Mouse (Mus musculus): ENCODE data around the gene Kcnrg. TPM values are rescaled to one million over a fixed set of nuclear protein-coding genes. Genes with fewer than 3 reads are reported as not detected.
A peak's percentile ranks its signal among the peaks of the same experiment; 100 is the strongest.

Kcnrg gene
- polyA plus RNA-seq, 1 experiment from 2014 or later = 1.2 TPM

DNA sequence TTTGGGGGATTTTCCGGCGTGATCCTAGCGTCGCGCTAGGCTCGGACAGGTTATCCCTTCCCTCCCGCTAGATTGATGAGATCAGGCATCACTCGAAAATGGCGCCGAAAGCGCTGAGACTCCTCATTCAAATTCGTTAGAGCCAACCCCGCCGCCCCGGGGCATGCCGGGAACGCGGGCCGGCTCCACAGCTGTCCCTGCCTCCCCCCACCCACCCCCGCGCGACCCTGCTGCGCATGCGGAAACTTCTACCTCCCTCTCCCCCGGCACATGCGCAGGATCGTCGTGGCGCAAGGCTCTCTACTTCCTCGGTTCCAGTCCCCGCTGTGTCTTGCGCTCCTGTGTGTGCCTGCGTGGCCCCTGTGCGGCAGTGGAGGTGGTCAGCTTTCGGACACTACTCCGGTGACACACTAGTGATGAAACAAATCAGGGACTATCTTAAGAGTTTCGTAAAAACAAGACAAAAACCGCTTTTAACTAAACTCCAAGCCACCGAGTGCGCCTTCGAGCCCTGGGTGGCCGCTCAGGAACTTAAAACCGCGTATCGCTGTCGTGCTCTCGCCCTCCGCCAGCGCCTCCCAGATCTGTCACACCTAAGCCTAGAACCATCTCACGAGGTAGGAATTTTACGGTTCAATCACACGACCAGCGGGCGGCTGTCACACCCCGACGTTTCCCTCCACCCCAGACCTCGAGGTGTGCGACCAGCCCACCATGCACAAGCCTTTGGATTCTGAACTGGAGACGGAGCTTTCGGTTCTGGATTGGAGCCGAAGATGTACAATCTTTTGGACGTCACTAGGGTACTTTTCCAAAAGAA is 41.6 kb downstream of the Kcnrg start:
- H3K27ac ChIP-seq (replicated peaks; ENCODE audit: low read depth, low read length) = peak overlapping the region; percentile 95
- H3K36me3 ChIP-seq (ENCODE audit: control insufficient read depth, insufficient read depth, low read length) = no peaks in the 10 kb centered on the region
- H3K9me3 ChIP-seq (ENCODE audit: control insufficient read depth, low read length) = no peaks in the 10 kb centered on the region
- peak overlapping the region; percentile 82 for H3K4me2 ChIP-seq (ENCODE audit: low read depth, low read length)
- H3K27me3 ChIP-seq (replicated peaks; ENCODE audit: control insufficient read depth, insufficient read depth, low read length) = no peaks in the 10 kb centered on the region
- 2% methylated on average over 62 of the region's 62 CpGs for WGBS
- H3K4me1 ChIP-seq (ENCODE audit: control insufficient read depth, insufficient read depth, low read length) = no peaks in the 10 kb centered on the region
- ATAC-seq (ENCODE audit: low read depth) (peak; percentile 95), DNase-seq (ENCODE audit: low spot score) (peak; percentile 98)
- peak overlapping the region; percentile 96 for H3K9ac ChIP-seq (ENCODE audit: low read depth, low read length)
- H3K4me3 ChIP-seq (ENCODE audit: low read depth, low read length) = peak overlapping the region; percentile 94

DNA sequence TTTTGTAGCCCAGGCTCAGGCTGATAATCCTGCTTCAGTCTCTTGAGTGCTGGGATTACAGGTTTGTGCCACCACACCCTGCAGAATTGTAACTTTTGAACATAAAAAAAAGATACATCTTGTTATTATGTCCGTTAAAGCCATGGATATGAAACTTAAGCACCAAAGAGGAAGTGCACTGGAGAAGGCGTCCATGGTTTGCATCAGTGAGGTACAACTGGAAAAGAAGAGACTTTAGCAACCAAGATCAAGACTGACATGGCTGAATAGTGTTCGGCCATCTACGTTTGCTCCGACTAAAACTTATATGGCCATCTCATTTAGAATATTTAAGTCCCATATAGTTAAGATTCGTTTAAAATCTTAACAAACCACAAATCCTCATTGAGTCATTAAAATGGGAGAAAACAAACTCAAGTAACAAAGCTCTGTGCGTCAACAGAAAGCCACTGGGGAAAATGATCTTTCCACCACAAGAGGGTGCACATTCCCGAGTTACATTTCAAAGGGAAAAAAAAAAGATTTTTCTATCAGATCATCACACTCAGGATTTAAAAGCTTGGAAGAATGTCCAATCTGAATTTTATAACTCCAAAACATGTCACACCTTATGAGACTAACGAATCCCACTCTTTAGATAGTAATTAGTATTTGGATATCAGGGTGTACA is 43.2 kb downstream of the Kcnrg start:
- H3K36me3 ChIP-seq (ENCODE audit: control insufficient read depth, insufficient read depth, low read length) = no peaks in the 10 kb centered on the region
- H3K27ac ChIP-seq (replicated peaks; ENCODE audit: low read depth, low read length) = no peak overlapping the region; the same call in 1 of the 2 replicates
- H3K4me3 ChIP-seq (ENCODE audit: low read depth, low read length) = no peak overlapping the region
- peak; percentile 51 for DNase-seq (ENCODE audit: low spot score)
- ATAC-seq (ENCODE audit: low read depth) = no peak
- H3K4me2 ChIP-seq (ENCODE audit: low read depth, low read length) = no peak overlapping the region
- no peaks in the 10 kb centered on the region for H3K27me3 ChIP-seq (replicated peaks; ENCODE audit: control insufficient read depth, insufficient read depth, low read length)
- H3K4me1 ChIP-seq (ENCODE audit: control insufficient read depth, insufficient read depth, low read length) = no peaks in the 10 kb centered on the region
- H3K9ac ChIP-seq (ENCODE audit: low read depth, low read length) = no peak overlapping the region
- WGBS = 39% methylated on average over 9 of the region's 9 CpGs
- H3K9me3 ChIP-seq (ENCODE audit: control insufficient read depth, low read length) = no peaks in the 10 kb centered on the region

DNA sequence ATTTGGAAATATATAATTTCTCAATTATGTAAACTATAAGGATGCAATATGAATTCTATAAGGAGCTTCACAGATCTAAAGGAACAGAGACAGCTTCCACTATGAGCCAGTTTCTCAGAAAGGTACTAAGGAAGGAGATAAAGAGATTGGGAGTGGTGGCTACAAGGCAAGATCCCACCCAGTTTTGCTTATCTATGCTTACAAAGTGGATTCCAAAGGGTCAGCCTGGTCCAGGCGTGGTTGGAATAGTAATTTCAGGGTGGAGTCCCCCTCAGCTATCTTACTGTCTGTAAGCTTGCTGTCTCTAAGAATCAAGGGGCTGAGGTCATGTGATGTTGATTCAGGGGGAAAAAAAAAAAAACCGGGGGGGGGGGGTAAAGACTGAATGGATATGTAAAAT is 49.2 kb downstream of the Kcnrg start:
- no peak for ATAC-seq (ENCODE audit: low read depth)
- H3K27ac ChIP-seq (replicated peaks; ENCODE audit: low read depth, low read length) = no peak overlapping the region
- WGBS = 39% methylated on average over 2 of the region's 2 CpGs
- no peaks in the 10 kb centered on the region for H3K27me3 ChIP-seq (replicated peaks; ENCODE audit: control insufficient read depth, insufficient read depth, low read length)
- H3K9me3 ChIP-seq (ENCODE audit: control insufficient read depth, low read length) = no peaks in the 10 kb centered on the region
- no peak overlapping the region for H3K4me3 ChIP-seq (ENCODE audit: low read depth, low read length)
- DNase-seq (ENCODE audit: low spot score) = no peak
- no peak overlapping the region for H3K9ac ChIP-seq (ENCODE audit: low read depth, low read length)
- no peaks in the 10 kb centered on the region for H3K4me1 ChIP-seq (ENCODE audit: control insufficient read depth, insufficient read depth, low read length)
- H3K4me2 ChIP-seq (ENCODE audit: low read depth, low read length) = no peak overlapping the region
- H3K36me3 ChIP-seq (ENCODE audit: control insufficient read depth, insufficient read depth, low read length) = no peaks in the 10 kb centered on the region

DNA sequence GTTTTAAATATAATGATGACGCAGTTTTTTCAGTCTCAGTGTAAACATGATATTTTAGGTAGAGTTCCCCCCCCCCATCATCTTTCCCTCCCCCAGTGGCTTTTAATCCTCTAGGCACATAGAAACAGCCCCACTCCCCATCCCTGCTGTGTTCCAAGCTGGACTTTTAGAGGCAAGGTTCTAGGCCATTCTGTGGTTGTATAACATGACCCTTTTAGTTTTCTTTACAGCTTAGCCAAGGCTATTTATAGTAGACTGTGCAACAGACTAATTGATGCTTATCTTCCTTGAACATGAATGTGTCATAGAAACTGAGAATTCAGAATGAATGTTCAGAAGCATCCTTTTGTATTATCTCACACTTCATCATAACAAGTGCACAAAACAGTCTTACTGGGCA is 54.2 kb downstream of the Kcnrg start:
- H3K27ac ChIP-seq (replicated peaks; ENCODE audit: low read depth, low read length) = no peak overlapping the region
- H3K9ac ChIP-seq (ENCODE audit: low read depth, low read length) = no peak overlapping the region
- H3K4me2 ChIP-seq (ENCODE audit: low read depth, low read length) = no peak overlapping the region
- H3K4me1 ChIP-seq (ENCODE audit: control insufficient read depth, insufficient read depth, low read length) = no peaks in the 10 kb centered on the region
- H3K9me3 ChIP-seq (ENCODE audit: control insufficient read depth, low read length) = no peaks in the 10 kb centered on the region
- WGBS = 76% methylated on average over 1 of the region's 1 CpGs
- H3K36me3 ChIP-seq (ENCODE audit: control insufficient read depth, insufficient read depth, low read length) = no peaks in the 10 kb centered on the region
- H3K27me3 ChIP-seq (replicated peaks; ENCODE audit: control insufficient read depth, insufficient read depth, low read length) = no peaks in the 10 kb centered on the region
- no peak for DNase-seq (ENCODE audit: low spot score)
- no peak overlapping the region for H3K4me3 ChIP-seq (ENCODE audit: low read depth, low read length)
- ATAC-seq (ENCODE audit: low read depth) = no peak

DNA sequence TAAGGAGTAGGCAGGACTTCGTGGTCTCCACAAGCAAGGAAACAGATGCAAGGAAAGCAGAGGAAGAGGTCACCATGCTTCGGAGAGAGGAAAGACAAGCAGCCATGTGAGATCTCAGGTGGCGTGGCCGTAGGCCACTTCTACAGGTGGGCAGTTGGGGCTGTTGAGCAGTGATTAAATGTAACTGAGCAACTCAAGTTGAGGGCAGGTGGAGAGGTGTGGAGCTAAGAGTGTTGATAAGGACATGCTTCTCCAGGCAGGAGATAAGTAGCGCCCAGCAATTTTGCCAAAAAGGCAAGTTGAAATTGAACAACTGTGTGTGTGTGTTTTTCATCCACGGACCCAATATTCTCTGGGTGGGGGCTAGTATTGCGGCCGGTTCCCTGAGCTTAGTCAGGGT is 55.0 kb downstream of the Kcnrg start:
- Histone ChIP-seq H3K9ac (ENCODE audit: low read depth, low read length) (no peak overlapping the region), H3K27ac (replicated peaks; ENCODE audit: low read depth, low read length) (no peak overlapping the region), H3K4me3 (ENCODE audit: low read depth, low read length) (no peak overlapping the region), H3K4me2 (ENCODE audit: low read depth, low read length) (no peak overlapping the region), H3K36me3 (ENCODE audit: control insufficient read depth, insufficient read depth, low read length) (no peaks in the 10 kb centered on the region), H3K9me3 (ENCODE audit: control insufficient read depth, low read length) (no peaks in the 10 kb centered on the region), H3K4me1 (ENCODE audit: control insufficient read depth, insufficient read depth, low read length) (no peaks in the 10 kb centered on the region), H3K27me3 (replicated peaks; ENCODE audit: control insufficient read depth, insufficient read depth, low read length) (no peaks in the 10 kb centered on the region)
- ATAC-seq (ENCODE audit: low read depth) (no peak), DNase-seq (ENCODE audit: low spot score) (no peak)
- WGBS = 89% methylated on average over 8 of the region's 8 CpGs

MicroRNAs within 50 kb of the gene (microRNA counts, 519-probe panel; counts per million panel counts)
- microRNA mmu-miR-15a (3,860 counts per million, percentile 90 among the panel's probes with 10 or more counts), microRNA mmu-miR-16 (4,573 counts per million, percentile 98 among the panel's probes with 10 or more counts)

Small RNA genes within 50 kb of the gene (microRNA-seq; reads per million reads assigned to microRNA genes)
- gene Mir15a (ENCODE audit: borderline number of aligned reads) (4,596 reads per million, percentile 89 among the genes with 10 or more reads in this experiment), gene Mir16-1 (ENCODE audit: borderline number of aligned reads) (2,770 reads per million, percentile 85 among the genes with 10 or more reads in this experiment)

Other genes starting within 250 kb of the Kcnrg start
- gene Ebpl, start 247.0 kb upstream of the Kcnrg start, polyA plus RNA-seq (2014; fragmentation: Nextera tagmentation; extraction: Ambion mirVana) = 11.9 and 12.1 TPM in 2 replicates
- gene Kpna3, start 167.6 kb upstream of the Kcnrg start, polyA plus RNA-seq (2014; fragmentation: Nextera tagmentation; extraction: Ambion mirVana) = 59.1 and 59.8 TPM in 2 replicates
- gene Spryd7, start 50.6 kb upstream of the Kcnrg start, polyA plus RNA-seq (2014; fragmentation: Nextera tagmentation; extraction: Ambion mirVana) = 25.7 and 27.8 TPM in 2 replicates
- 22.3 and 23.9 TPM in 2 replicates for gene Trim13, start 9.2 kb upstream of the Kcnrg start, polyA plus RNA-seq (2014; fragmentation: Nextera tagmentation; extraction: Ambion mirVana)

Data from embryonic facial prominence, embryonic 14.5 days (tissue).